Mouse (Mus musculus) gastrocnemius, postnatal 25 days (tissue): Measurements from ENCODE around the gene Lrrc8d. TPM values are rescaled to one million over a fixed set of nuclear protein-coding genes. Genes with fewer than 3 reads are reported as not detected.
"Not testable (repeated sequence)": the region's sequence is repeated elsewhere in the genome, so short reads cannot be mapped to it uniquely, and the experiment has no call there.

Source experiments
- DNase-seq: peaks from one replicate; pipeline ENCODE4 v3.0.0; 2022
- total RNA-seq, 2 experiments: library from RNA; stranded (reverse); gene quantifications; 1 replicate in 1 of 2; 2 replicates in 1 of 2; pipeline ENCODE4 v1.2.3; 2021

Gene Lrrc8d
- total RNA-seq, 2 experiments from 2014 or later, result 4.5 to 4.7 TPM

GRCm38 (mm10) chr5:105684861-105685600 lies 14.7 kb upstream of the Lrrc8d start:
- DNase-seq, result peak; percentile 57

- not testable (repeated sequence) for DNase-seq
These were observed 13.9 kb upstream of the Lrrc8d start for GRCm38 (mm10) chr5:105685780-105686305.

GRCm38 (mm10) chr5:105686331-105686995 lies 13.3 kb upstream of the Lrrc8d start:
- DNase-seq, result no peak

GRCm38 (mm10) chr5:105690502-105691454 lies 9.0 kb upstream of the Lrrc8d start:
- DNase-seq, result no peak

- no peak for DNase-seq
These were observed 8.1 kb upstream of the Lrrc8d start for GRCm38 (mm10) chr5:105691645-105692044.

GRCm38 (mm10) chr5:105694339-105694930 lies 5.3 kb upstream of the Lrrc8d start:
- no peak for DNase-seq

GRCm38 (mm10) chr5:105696049-105696448 lies 3.7 kb upstream of the Lrrc8d start:
- DNase-seq, result no peak

- DNase-seq, result no peak
These were observed 1.9 kb upstream of the Lrrc8d start for GRCm38 (mm10) chr5:105697886-105698285.

GRCm38 (mm10) chr5:105698694-105699093 lies 1.1 kb upstream of the Lrrc8d start:
- DNase-seq, result peak; percentile 26

GRCm38 (mm10) chr5:105700070-105700851 lies 492 bp downstream of the Lrrc8d start:
- peak; percentile 77 for DNase-seq

- no peak for DNase-seq
These were observed 1.6 kb downstream of the Lrrc8d start for GRCm38 (mm10) chr5:105701326-105701725.

GRCm38 (mm10) chr5:105701844-105702243 lies 2.1 kb downstream of the Lrrc8d start:
- no peak for DNase-seq

GRCm38 (mm10) chr5:105702580-105703285 lies 3.0 kb downstream of the Lrrc8d start:
- DNase-seq, result no peak

- no peak for DNase-seq
These were observed 3.5 kb downstream of the Lrrc8d start for GRCm38 (mm10) chr5:105703286-105703655.

- DNase-seq, result peak; percentile 22
These were observed 4.8 kb downstream of the Lrrc8d start for GRCm38 (mm10) chr5:105704573-105704972.

GRCm38 (mm10) chr5:105706635-105707034 lies 6.9 kb downstream of the Lrrc8d start:
- DNase-seq, result no peak

GRCm38 (mm10) chr5:105708276-105708675 lies 8.5 kb downstream of the Lrrc8d start:
- no peak for DNase-seq

GRCm38 (mm10) chr5:105710473-105710872 lies 10.7 kb downstream of the Lrrc8d start:
- no peak for DNase-seq

GRCm38 (mm10) chr5:105714446-105714845 lies 14.7 kb downstream of the Lrrc8d start:
- DNase-seq, result no peak

- DNase-seq, result no peak
These were observed 15.3 kb downstream of the Lrrc8d start for GRCm38 (mm10) chr5:105715095-105715494.
